Mouse (Mus musculus): Measurements from ENCODE around the gene Pde4a.
"Not testable (repeated sequence)": the region's sequence is repeated elsewhere in the genome, so short reads cannot be mapped to it uniquely, and the experiment has no call there.

The Pde4a gene

GRCm38 (mm10) chr9:21183905-21184413, 18.4 kb downstream of the Pde4a start:
- peak; percentile 73 for DNase-seq

- peak; percentile 46 for DNase-seq
These were observed 19.2 kb downstream of the Pde4a start for GRCm38 (mm10) chr9:21184733-21185132.

GRCm38 (mm10) chr9:21185436-21185835, 19.9 kb downstream of the Pde4a start:
- DNase-seq = no peak

GRCm38 (mm10) chr9:21189905-21190304, 24.4 kb downstream of the Pde4a start:
- no peak for DNase-seq

- no peak for DNase-seq
These were observed 25.2 kb downstream of the Pde4a start for GRCm38 (mm10) chr9:21190670-21191069.

- no peak for DNase-seq
These were observed 28.3 kb downstream of the Pde4a start for GRCm38 (mm10) chr9:21193786-21194185.

GRCm38 (mm10) chr9:21194787-21195493, 29.4 kb downstream of the Pde4a start:
- DNase-seq = no peak

GRCm38 (mm10) chr9:21195736-21196505, 30.4 kb downstream of the Pde4a start:
- DNase-seq = not testable (repeated sequence)

- no peak for DNase-seq
These were observed 31.3 kb downstream of the Pde4a start for GRCm38 (mm10) chr9:21196521-21197433.

GRCm38 (mm10) chr9:21197981-21198380, 32.5 kb downstream of the Pde4a start:
- no peak for DNase-seq

- no peak for DNase-seq
These were observed 33.4 kb downstream of the Pde4a start for GRCm38 (mm10) chr9:21198960-21199359.

GRCm38 (mm10) chr9:21204156-21204527, 38.6 kb downstream of the Pde4a start:
- no peak for DNase-seq

- no peak for DNase-seq
These were observed 39.2 kb downstream of the Pde4a start for GRCm38 (mm10) chr9:21204528-21205272.

- DNase-seq = no peak
These were observed 41.3 kb downstream of the Pde4a start for GRCm38 (mm10) chr9:21206848-21207247.

GRCm38 (mm10) chr9:21208626-21209025, 43.1 kb downstream of the Pde4a start:
- no peak for DNase-seq

- DNase-seq = no peak
These were observed 45.3 kb downstream of the Pde4a start for GRCm38 (mm10) chr9:21210821-21211220.

- no peak for DNase-seq
These were observed 46.1 kb downstream of the Pde4a start for GRCm38 (mm10) chr9:21211624-21212023.

- DNase-seq = no peak
These were observed 48.2 kb downstream of the Pde4a start for GRCm38 (mm10) chr9:21213617-21214190.

- DNase-seq = no peak
These were observed 50.7 kb downstream of the Pde4a start for GRCm38 (mm10) chr9:21216050-21216841.

GRCm38 (mm10) chr9:21219820-21220219, 54.3 kb downstream of the Pde4a start:
- no peak for DNase-seq
